Mouse (Mus musculus) bone marrow, adult 2 months (tissue): Measurements from ENCODE around the gene Rph3al.

Experiments used
- CTCF ChIP-seq: fragments of 200-500 bp; IDR thresholded peaks from 2 replicates; pipeline ENCODE4 v1.5.1; 2011; ENCODE audit warnings: low read length, control low read depth; ENCODE audit not compliant: control insufficient read depth, insufficient read depth
- POLR2A ChIP-seq: fragments of 200-500 bp; IDR thresholded peaks from 2 replicates; pipeline ENCODE4 v1.6.1; 2011; ENCODE audit warnings: low read depth, mild to moderate bottlenecking, control low read depth, low read length, borderline replicate concordance; ENCODE audit not compliant: control insufficient read depth

DNA sequence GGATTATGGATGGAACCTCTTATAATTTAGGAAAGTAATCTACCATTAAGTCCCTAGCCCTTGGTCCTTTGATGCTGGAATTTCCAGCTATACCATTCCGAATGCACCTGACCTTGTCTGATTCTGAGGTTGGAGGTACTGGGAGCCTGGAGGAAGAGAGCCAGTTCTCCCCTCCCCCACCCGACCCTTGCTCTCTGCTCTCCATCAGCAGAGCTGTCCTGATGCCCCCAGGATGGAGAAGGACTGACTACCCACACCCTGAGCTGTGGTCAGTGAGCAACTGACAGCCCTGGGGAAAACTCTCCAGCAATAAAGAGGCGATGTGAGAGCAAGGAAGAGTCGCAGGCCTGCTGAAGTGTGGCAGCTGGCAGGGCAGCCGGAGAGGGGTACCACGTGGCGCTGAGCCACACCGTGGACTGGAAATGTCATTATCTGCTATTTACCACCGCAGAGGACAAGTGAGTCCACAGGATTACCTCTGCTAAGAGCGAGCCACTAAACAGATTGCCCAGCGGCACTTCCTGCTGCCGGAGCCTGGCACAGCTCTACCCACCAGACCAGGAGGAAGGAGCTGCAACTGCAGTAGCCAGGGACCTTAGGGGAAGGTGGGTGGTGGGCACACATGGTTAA lies 43.3 kb downstream of the Rph3al start:
- TF ChIP-seq CTCF (no peak), POLR2A (no peak)
